Mouse (Mus musculus) lung, embryonic 14.5 days (tissue): ENCODE data around the gene 4933428G20Rik. TPM values are rescaled to one million over a fixed set of nuclear protein-coding genes. Genes with fewer than 3 reads are reported as not detected.

Experiments used
- ATAC-seq: fragments of 200-750 bp; cut with Nextera tagmentation; 2 replicates; pipeline ENCODE4 v1.8.0; 2017; ENCODE audit warnings: mild to moderate bottlenecking, moderate TSS enrichment, moderate library complexity; ENCODE audit not compliant: insufficient read depth
- DNase-seq: peaks from one replicate; pipeline ENCODE4 v3.0.0-alpha.2; 2015
- H3K27ac ChIP-seq: fragments of 300-500 bp; sonication (generic); 2 replicates; pipeline ENCODE4 v1.5.1; 2014; ENCODE audit warnings: low read depth, mild to moderate bottlenecking, moderate library complexity
- H3K27me3 ChIP-seq: fragments of 300-500 bp; sonication (generic); 2 replicates; pipeline ENCODE4 v1.6.1; 2014; ENCODE audit warnings: low read length, control low read depth; ENCODE audit not compliant: insufficient read depth
- H3K36me3 ChIP-seq: fragments of 300-500 bp; sonication (generic); 2 replicates; pipeline ENCODE4 v1.6.1; 2014; ENCODE audit warnings: control low read depth; ENCODE audit not compliant: insufficient read depth
- H3K4me1 ChIP-seq: fragments of 300-500 bp; sonication (generic); 2 replicates; pipeline ENCODE4 v1.6.1; 2014; ENCODE audit warnings: antibody characterized with exemption, control low read depth; ENCODE audit not compliant: insufficient read depth
- H3K4me2 ChIP-seq: fragments of 300-500 bp; sonication (generic); 2 replicates; pipeline ENCODE4 v1.6.1; 2014; ENCODE audit warnings: mild to moderate bottlenecking
- H3K4me3 ChIP-seq: fragments of 300-500 bp; sonication (generic); 2 replicates; pipeline ENCODE4 v1.5.1; 2014; ENCODE audit warnings: low read depth, low read length
- H3K9ac ChIP-seq: fragments of 300-500 bp; sonication (generic); 2 replicates; pipeline ENCODE4 v1.6.1; 2014
- H3K9me3 ChIP-seq: fragments of 300-500 bp; sonication (generic); 2 replicates; pipeline ENCODE4 v1.6.1; 2016; ENCODE audit warnings: low read depth, low read length, control low read depth
- CTCF ChIP-seq: IDR thresholded peaks from 2 replicates; pipeline ENCODE4 v1.5.1; 2016; ENCODE audit warnings: antibody characterized with exemption, low read depth
- WGBS: fragments of 180-500 bp; shearing (Covaris S2); extraction: QIAGEN DNeasy Blood & Tissue Kit; methylation state at CpG from one replicate; pipeline ENCODE4 v1.1.7; 2014; 5-methylcytosine and 5-hydroxymethylcytosine counted together
- polyA plus RNA-seq: library from polyadenylated mRNA; unstranded; fragments of >200 nt; fragmentation: Nextera tagmentation; extraction: Ambion mirVana; gene quantifications from 2 replicates; pipeline ENCODE4 v1.2.1, GENCODE M21; 2014

4933428G20Rik gene
- polyA plus RNA-seq, 1 experiment from 2014 or later, result 0.13 TPM

DNA sequence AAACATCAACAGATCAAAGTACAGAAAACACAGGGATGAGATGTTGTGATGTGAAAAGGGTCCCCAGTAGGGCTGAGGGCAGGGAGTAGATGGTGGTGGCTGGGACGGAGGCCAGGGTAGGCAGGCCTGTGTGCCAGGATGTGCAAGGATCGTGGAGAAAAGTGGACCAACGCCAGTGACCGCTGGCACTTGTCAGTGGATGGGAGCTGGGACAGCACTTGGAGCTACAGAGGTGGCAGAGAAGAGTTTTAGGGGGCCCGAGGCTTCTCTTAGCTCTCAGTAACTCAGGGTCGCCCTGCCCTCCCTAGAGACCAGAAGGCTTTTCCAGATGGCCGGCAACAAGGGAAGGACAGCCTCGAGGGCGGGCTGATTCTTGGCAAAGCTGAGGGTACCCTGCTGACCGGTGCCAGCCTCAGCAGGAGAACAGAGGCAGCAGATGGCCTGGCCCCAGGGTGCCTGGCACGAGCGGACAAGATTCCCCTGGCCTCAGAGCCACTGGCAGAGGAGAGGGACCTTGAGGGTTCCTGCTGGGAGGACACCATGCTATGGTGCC lies 43.1 kb upstream of the 4933428G20Rik start:
- no peaks in the 10 kb centered on the region for H3K9me3 ChIP-seq
- 57% methylated on average over 12 of the region's 12 CpGs for WGBS
- ATAC-seq, result no peak
- no peak overlapping the region for H3K4me3 ChIP-seq
- H3K27ac ChIP-seq, result no peak overlapping the region
- H3K4me2 ChIP-seq, result no peak overlapping the region
- DNase-seq, result no peak
- peaks cover 49% of the 10 kb centered on the region for H3K27me3 ChIP-seq
- no peaks in the 10 kb centered on the region for H3K36me3 ChIP-seq
- TF ChIP-seq CTCF, result no peak
- no peaks in the 10 kb centered on the region for H3K4me1 ChIP-seq
- H3K9ac ChIP-seq, result no peak overlapping the region

DNA sequence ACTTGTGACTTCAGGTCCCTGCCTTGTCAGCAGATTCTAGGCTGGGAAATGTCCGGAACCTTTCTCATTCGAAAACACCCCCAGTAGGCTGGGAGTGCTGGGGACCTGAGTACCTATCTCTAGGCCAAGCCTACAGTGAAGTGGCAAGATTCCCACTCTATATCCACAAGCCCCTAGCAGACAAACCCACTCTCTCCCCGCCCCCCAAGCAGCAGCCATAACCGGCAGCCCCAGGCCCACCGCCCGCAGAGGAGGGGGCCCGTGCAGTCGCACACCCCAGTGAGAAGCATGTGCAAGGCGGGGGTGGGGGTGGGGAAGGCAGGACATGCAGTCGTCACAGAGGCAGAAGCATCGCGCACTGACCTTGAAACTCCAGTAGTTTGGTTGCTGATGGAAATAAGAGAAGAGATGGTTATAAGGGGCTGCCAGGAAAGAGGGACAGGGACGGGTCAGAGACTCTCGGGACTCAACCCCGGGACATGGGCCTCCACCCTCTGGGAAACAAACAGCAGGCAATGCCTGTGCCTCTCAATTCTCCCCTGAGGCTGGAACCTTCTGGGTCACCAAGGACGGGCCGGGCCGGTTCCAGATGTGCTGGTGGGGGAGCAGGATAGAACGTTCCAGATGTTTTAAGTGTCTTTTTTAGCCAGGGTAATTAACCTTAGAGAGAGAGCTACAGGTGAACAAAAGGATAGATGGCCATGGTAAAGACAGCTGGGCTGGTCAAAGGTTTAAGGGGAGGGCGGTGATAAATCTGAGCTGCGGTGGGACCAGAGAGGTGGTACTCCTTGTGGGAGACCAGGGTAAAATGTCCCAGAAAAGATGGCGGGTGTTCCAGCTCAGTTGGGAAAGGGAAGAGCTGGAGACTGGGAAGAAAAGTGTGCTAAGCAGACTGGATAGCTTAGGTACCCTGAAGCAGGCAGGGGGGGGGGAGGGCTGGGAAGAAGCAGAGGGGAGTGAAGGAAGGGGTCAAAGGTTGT lies 42.3 kb upstream of the 4933428G20Rik start:
- no peak overlapping the region for H3K9ac ChIP-seq
- H3K36me3 ChIP-seq, result no peaks in the 10 kb centered on the region
- H3K27ac ChIP-seq, result no peak overlapping the region
- no peaks in the 10 kb centered on the region for H3K4me1 ChIP-seq
- peaks cover 49% of the 10 kb centered on the region for H3K27me3 ChIP-seq
- H3K4me3 ChIP-seq, result no peak overlapping the region
- 75% methylated on average over 22 of the region's 22 CpGs for WGBS
- no peaks in the 10 kb centered on the region for H3K9me3 ChIP-seq
- no peak for TF ChIP-seq CTCF
- ATAC-seq, result no peak
- no peak overlapping the region for H3K4me2 ChIP-seq
- no peak for DNase-seq

DNA sequence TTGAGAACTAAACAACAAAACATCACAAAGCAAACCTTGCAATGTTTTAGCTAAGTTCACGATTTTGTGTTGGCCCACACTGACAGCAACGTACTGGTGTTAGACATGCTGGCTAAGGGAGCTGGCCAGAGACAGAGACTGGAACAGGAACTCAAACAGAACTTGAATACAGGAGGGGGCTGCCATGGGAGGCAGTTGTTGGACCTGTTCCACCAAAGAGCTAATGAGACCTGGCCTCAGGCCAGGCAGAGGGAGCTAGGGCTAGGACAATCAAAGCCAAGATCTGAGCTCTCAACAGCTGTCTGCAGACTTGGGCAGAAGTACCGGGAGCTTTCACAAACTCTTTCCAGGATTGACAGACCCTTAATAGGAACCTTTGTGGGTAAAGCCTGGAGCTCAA lies 40.5 kb upstream of the 4933428G20Rik start:
- DNase-seq (peak; percentile 87), ATAC-seq (no peak)
- TF ChIP-seq CTCF, result no peak
- no peak overlapping the region for H3K27ac ChIP-seq
- no peaks in the 10 kb centered on the region for H3K36me3 ChIP-seq
- no peak overlapping the region for H3K9ac ChIP-seq
- H3K4me2 ChIP-seq, result no peak overlapping the region
- H3K4me3 ChIP-seq, result no peak overlapping the region
- 15% methylated on average over 3 of the region's 3 CpGs for WGBS
- peaks cover 49% of the 10 kb centered on the region for H3K27me3 ChIP-seq
- peaks cover 4% of the 10 kb centered on the region; the same call in 1 of the 2 replicates for H3K4me1 ChIP-seq
- H3K9me3 ChIP-seq, result no peaks in the 10 kb centered on the region

DNA sequence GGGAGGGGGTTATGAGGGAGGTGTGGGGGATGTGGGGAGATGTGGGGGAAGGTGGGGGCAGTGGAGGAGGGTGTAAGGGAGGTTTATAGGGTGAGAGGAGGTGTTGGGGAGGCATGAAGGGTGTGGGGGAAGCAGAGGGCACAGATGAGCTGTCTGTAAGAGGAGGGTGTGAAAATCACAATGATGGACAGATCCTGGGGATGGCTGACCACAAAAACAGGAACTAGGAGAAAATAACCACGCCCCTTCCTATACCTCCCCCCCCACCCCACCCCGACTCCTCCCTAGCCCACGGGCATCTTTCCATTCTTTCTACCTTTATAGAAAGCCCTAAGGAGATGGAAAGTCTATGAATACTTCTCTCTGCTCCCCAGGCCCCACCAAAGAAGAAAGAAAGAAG lies 40.0 kb upstream of the 4933428G20Rik start:
- Histone ChIP-seq H3K9ac (no peak overlapping the region), H3K27ac (no peak overlapping the region), H3K4me1 (peaks cover 4% of the 10 kb centered on the region; the same call in 1 of the 2 replicates), H3K9me3 (no peaks in the 10 kb centered on the region), H3K4me2 (no peak overlapping the region), H3K36me3 (no peaks in the 10 kb centered on the region), H3K4me3 (no peak overlapping the region), H3K27me3 (peaks cover 49% of the 10 kb centered on the region)
- TF ChIP-seq CTCF, result no peak
- ATAC-seq (no peak), DNase-seq (no peak)
- WGBS, result 44% methylated on average over 3 of the region's 3 CpGs

- Histone ChIP-seq H3K4me3 (no peak overlapping the region), H3K4me2 (no peak overlapping the region), H3K9me3 (no peaks in the 10 kb centered on the region), H3K27ac (no peak overlapping the region), H3K4me1 (peaks cover 4% of the 10 kb centered on the region; the same call in 1 of the 2 replicates), H3K9ac (no peak overlapping the region), H3K36me3 (no peaks in the 10 kb centered on the region), H3K27me3 (peaks cover 49% of the 10 kb centered on the region)
- no peak for TF ChIP-seq CTCF
- no peak for ATAC-seq
- WGBS, result 60% methylated on average over 5 of the region's 5 CpGs
- DNase-seq, result no peak
These were observed 39.5 kb upstream of the 4933428G20Rik start for GRCm38 (mm10) chr11:97539622-97540021.

- H3K9ac ChIP-seq, result no peak overlapping the region
- no peak for DNase-seq
- peaks cover 63% of the 10 kb centered on the region for H3K27me3 ChIP-seq
These were observed 37.5 kb upstream of the 4933428G20Rik start for GRCm38 (mm10) chr11:97537580-97538089.

More at GRCm38 (mm10) chr11:97537580-97538089, 37.5 kb upstream of the 4933428G20Rik start:
- WGBS, result 36% methylated on average over 12 of the region's 12 CpGs
- H3K27ac ChIP-seq, result no peak overlapping the region
- TF ChIP-seq CTCF, result no peak
- H3K4me1 ChIP-seq, result peaks cover 8% of the 10 kb centered on the region
- ATAC-seq, result no peak
- no peaks in the 10 kb centered on the region for H3K9me3 ChIP-seq
- peak overlapping the region; percentile 35; the same call in 1 of the 2 replicates for H3K4me3 ChIP-seq
- H3K4me2 ChIP-seq, result peak overlapping the region; percentile 69
- no peaks in the 10 kb centered on the region for H3K36me3 ChIP-seq
